Mouse (Mus musculus): ENCODE measurements around the gene Rtel1.

Rtel1 gene

DNA sequence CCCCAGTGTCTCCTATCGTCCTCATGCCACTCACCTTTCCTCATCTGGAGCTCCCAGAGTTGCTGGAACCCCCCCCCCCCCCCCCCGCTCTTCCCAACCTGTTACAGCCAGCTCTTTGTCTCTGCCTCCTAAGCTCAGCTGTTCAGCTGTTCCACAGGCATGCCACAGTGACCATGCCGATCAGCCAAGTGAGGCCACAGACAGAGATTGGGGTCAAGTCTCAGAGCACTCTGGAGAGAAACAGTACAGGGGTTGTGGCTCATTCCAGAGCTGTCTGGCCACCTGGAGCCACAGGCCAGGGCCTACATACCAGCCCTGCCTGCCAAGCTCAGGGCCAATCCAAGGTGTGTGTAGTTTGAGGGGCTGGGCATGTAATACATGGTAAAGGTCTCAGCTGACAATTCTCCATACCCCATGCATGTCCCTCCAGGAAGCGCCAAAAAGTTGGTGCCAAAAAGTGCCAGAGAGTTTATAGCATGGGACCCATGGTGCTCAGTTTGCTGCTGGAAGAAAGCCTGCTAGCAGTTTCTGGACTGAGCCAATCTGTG is 67.2 kb downstream of the Rtel1 start:
- no peak for DNase-seq (ENCODE audit: extremely low spot score, low read depth, low spot score)

GRCm38 (mm10) chr2:181390136-181390870 is 70.8 kb downstream of the Rtel1 start:
- DNase-seq (ENCODE audit: extremely low spot score, low read depth, low spot score) = no peak

GRCm38 (mm10) chr2:181391022-181391421 is 71.5 kb downstream of the Rtel1 start:
- DNase-seq (ENCODE audit: extremely low spot score, low read depth, low spot score) = no peak

GRCm38 (mm10) chr2:181391541-181391940 is 72.0 kb downstream of the Rtel1 start:
- DNase-seq (ENCODE audit: extremely low spot score, low read depth, low spot score) = no peak

- DNase-seq (ENCODE audit: extremely low spot score, low read depth, low spot score) = peak; percentile 77
These were observed 73.2 kb downstream of the Rtel1 start for GRCm38 (mm10) chr2:181392600-181393213.

DNA sequence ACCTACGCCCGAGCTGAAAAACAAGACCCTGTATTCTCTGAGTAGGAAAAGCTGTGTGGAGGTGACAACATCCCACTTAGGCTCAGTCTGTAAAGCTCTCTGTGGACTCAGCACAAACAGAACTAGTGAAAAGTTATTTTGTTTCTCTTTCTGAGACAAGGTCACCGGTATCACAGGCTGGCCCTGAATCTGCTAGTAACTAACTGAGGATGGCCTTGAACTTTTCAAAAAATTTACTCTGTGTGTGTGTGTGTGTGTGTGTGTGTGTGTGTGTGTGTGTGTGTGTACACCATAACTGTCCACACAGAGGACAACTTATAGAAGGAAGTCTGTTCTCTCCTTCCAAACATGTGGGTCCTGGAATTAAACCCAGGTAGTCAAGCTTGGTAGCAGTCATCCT is 74.5 kb downstream of the Rtel1 start:
- no peak for DNase-seq (ENCODE audit: extremely low spot score, low read depth, low spot score)

GRCm38 (mm10) chr2:181397207-181397761 is 77.7 kb downstream of the Rtel1 start:
- DNase-seq (ENCODE audit: extremely low spot score, low read depth, low spot score) = no peak

DNA sequence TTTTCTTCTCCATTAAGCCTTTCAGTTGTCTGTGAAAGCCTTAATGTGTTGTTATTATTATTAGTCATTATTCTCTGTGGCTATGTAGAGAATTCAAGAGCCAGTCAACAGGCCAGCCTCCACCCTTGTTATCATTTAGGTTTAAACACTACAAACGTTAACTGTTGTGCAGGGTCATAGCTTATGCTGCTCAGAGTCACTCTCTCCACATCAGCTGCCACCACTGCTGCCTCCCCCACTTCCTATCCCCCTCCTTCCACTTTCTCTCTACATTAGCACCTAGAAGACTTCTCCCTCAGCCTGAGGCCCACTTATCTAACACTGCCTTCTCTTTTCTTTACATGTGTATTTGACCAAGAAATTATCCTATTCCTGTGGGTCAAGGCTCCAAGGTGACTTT is 82.0 kb downstream of the Rtel1 start:
- no peak for DNase-seq (ENCODE audit: extremely low spot score, low read depth, low spot score)

DNA sequence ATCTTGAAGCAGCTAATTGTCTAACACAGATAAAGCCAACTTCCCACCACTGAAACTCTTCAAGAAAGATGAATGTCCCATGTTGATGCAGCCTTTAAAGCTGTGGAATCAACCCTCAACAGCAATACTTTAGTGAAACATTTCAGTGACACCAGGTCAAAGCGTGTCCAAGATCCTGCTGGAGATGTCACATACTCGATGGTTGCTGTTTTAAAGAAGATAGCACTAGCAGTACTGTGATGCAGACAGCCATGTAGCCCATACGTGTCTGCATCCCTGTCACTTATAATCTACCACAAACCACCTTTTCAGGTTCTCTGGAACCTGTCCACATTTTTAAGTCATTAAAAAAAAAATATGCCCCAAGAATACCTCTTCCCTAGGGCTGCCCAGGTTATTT is 84.2 kb downstream of the Rtel1 start:
- no peak for DNase-seq (ENCODE audit: extremely low spot score, low read depth, low spot score)
